Mouse (Mus musculus): Measurements from ENCODE around the gene Ctse. TPM values are rescaled to one million over a fixed set of nuclear protein-coding genes. Genes with fewer than 3 reads are reported as not detected.

The Ctse gene
- total RNA-seq (2014; rRNA removed) (0.23 and 0.57 TPM in 2 replicates), polyA plus RNA-seq (2015; fragmentation: Nextera tagmentation; extraction: Ambion mirVana) (0.08 TPM in 1 of 2 replicates, not detected in the other)

GRCm38 (mm10) chr1:131637791-131638540, at the start of gene Ctse:
Gene Ctse, plus strand, starts transcription at chr1:131638306.
- H3K27ac ChIP-seq (ENCODE audit: low read depth, low read length), result no peak within 1 kb of the TSS
- 83% methylated on average over 9 of the region's 9 CpGs for WGBS
- no peaks in the 10 kb centered on the region for H3K4me1 ChIP-seq (ENCODE audit: insufficient read depth)
- no peak for TF ChIP-seq CTCF (IDR thresholded peaks at IDR 0.05; ENCODE audit: low read depth)
- ATAC-seq (no peak), DNase-seq (no peak)
- H3K4me2 ChIP-seq (ENCODE audit: low read depth), result no peak within 1 kb of the TSS
- no peak within 1 kb of the TSS for H3K9ac ChIP-seq
- H3K9me3 ChIP-seq (ENCODE audit: low read length), result no peaks in the 10 kb centered on the region
- no peaks in the 10 kb centered on the region for H3K27me3 ChIP-seq (ENCODE audit: insufficient read depth, low read length)
- no peaks in the 10 kb centered on the region for H3K36me3 ChIP-seq (ENCODE audit: insufficient read depth)
- H3K4me3 ChIP-seq (ENCODE audit: low read depth, low read length), result no peak within 1 kb of the TSS

GRCm38 (mm10) chr1:131598905-131599304, 39.2 kb upstream of the Ctse start, which contains the start of gene Avpr1b:
Gene Avpr1b, plus strand, starts transcription at chr1:131599239.
- H3K27ac ChIP-seq (ENCODE audit: low read depth, low read length), result no peak within 1 kb of the TSS
- no peak within 1 kb of the TSS for H3K4me2 ChIP-seq (ENCODE audit: low read depth)
- no peak for TF ChIP-seq CTCF (IDR thresholded peaks at IDR 0.05; ENCODE audit: low read depth)
- no peak within 1 kb of the TSS for H3K4me3 ChIP-seq (ENCODE audit: low read depth, low read length)
- H3K4me1 ChIP-seq (ENCODE audit: insufficient read depth), result no peaks in the 10 kb centered on the region
- DNase-seq, result no peak
- 38% methylated on average over 12 of the region's 12 CpGs for WGBS
- no peak within 1 kb of the TSS for H3K9ac ChIP-seq
- no peak for ATAC-seq
- no peaks in the 10 kb centered on the region for H3K36me3 ChIP-seq (ENCODE audit: insufficient read depth)
- no peaks in the 10 kb centered on the region for H3K27me3 ChIP-seq (ENCODE audit: insufficient read depth, low read length)
- no peaks in the 10 kb centered on the region for H3K9me3 ChIP-seq (ENCODE audit: low read length)

- WGBS, result 35% methylated on average over 11 of the region's 11 CpGs
- Histone ChIP-seq H3K4me1 (ENCODE audit: insufficient read depth) (no peaks in the 10 kb centered on the region), H3K27me3 (ENCODE audit: insufficient read depth, low read length) (no peaks in the 10 kb centered on the region), H3K36me3 (ENCODE audit: insufficient read depth) (no peaks in the 10 kb centered on the region), H3K27ac (ENCODE audit: low read depth, low read length) (no peak overlapping the region), H3K4me3 (ENCODE audit: low read depth, low read length) (no peak overlapping the region), H3K4me2 (ENCODE audit: low read depth) (no peak overlapping the region), H3K9me3 (ENCODE audit: low read length) (no peaks in the 10 kb centered on the region), H3K9ac (no peak overlapping the region)
- ATAC-seq, result no peak
- DNase-seq, result no peak
- TF ChIP-seq CTCF (IDR thresholded peaks at IDR 0.05; ENCODE audit: low read depth), result peak; percentile 39; the same call in 1 of the 2 replicates
These were observed 37.8 kb upstream of the Ctse start for GRCm38 (mm10) chr1:131600314-131600713.

GRCm38 (mm10) chr1:131606719-131607118, 31.4 kb upstream of the Ctse start:
- ATAC-seq, result no peak
- Histone ChIP-seq H3K9me3 (ENCODE audit: low read length) (no peaks in the 10 kb centered on the region), H3K4me3 (ENCODE audit: low read depth, low read length) (no peak overlapping the region), H3K4me2 (ENCODE audit: low read depth) (no peak overlapping the region), H3K4me1 (ENCODE audit: insufficient read depth) (no peaks in the 10 kb centered on the region), H3K27ac (ENCODE audit: low read depth, low read length) (no peak overlapping the region), H3K9ac (no peak overlapping the region), H3K36me3 (ENCODE audit: insufficient read depth) (no peaks in the 10 kb centered on the region), H3K27me3 (ENCODE audit: insufficient read depth, low read length) (no peaks in the 10 kb centered on the region)
- no peak for DNase-seq
- no peak for TF ChIP-seq CTCF (IDR thresholded peaks at IDR 0.05; ENCODE audit: low read depth)
- WGBS, result 91% methylated on average over 2 of the region's 2 CpGs

- H3K4me2 ChIP-seq (ENCODE audit: low read depth), result no peak overlapping the region
- 75% methylated on average over 4 of the region's 4 CpGs for WGBS
- TF ChIP-seq CTCF (IDR thresholded peaks at IDR 0.05; ENCODE audit: low read depth), result no peak
- H3K9ac ChIP-seq, result no peak overlapping the region
- no peak overlapping the region for H3K27ac ChIP-seq (ENCODE audit: low read depth, low read length)
- H3K4me1 ChIP-seq (ENCODE audit: insufficient read depth), result no peaks in the 10 kb centered on the region
- DNase-seq (no peak), ATAC-seq (no peak)
- H3K4me3 ChIP-seq (ENCODE audit: low read depth, low read length), result no peak overlapping the region
- H3K9me3 ChIP-seq (ENCODE audit: low read length), result no peaks in the 10 kb centered on the region
- H3K27me3 ChIP-seq (ENCODE audit: insufficient read depth, low read length), result no peaks in the 10 kb centered on the region
- no peaks in the 10 kb centered on the region for H3K36me3 ChIP-seq (ENCODE audit: insufficient read depth)
These were observed 25.4 kb upstream of the Ctse start for GRCm38 (mm10) chr1:131612556-131613155.

GRCm38 (mm10) chr1:131613361-131614133, 24.6 kb upstream of the Ctse start:
- no peaks in the 10 kb centered on the region for H3K36me3 ChIP-seq (ENCODE audit: insufficient read depth)
- no peak overlapping the region for H3K4me3 ChIP-seq (ENCODE audit: low read depth, low read length)
- H3K4me2 ChIP-seq (ENCODE audit: low read depth), result no peak overlapping the region
- H3K9ac ChIP-seq, result no peak overlapping the region
- H3K4me1 ChIP-seq (ENCODE audit: insufficient read depth), result no peaks in the 10 kb centered on the region
- ATAC-seq (no peak; the same call in 1 of the 2 replicates), DNase-seq (peak; percentile 59)
- no peaks in the 10 kb centered on the region for H3K9me3 ChIP-seq (ENCODE audit: low read length)
- H3K27me3 ChIP-seq (ENCODE audit: insufficient read depth, low read length), result no peaks in the 10 kb centered on the region
- peak; percentile 62 for TF ChIP-seq CTCF (IDR thresholded peaks at IDR 0.05; ENCODE audit: low read depth)
- H3K27ac ChIP-seq (ENCODE audit: low read depth, low read length), result no peak overlapping the region
- WGBS, result 83% methylated on average over 16 of the region's 16 CpGs
